In the genomic region with DNA sequence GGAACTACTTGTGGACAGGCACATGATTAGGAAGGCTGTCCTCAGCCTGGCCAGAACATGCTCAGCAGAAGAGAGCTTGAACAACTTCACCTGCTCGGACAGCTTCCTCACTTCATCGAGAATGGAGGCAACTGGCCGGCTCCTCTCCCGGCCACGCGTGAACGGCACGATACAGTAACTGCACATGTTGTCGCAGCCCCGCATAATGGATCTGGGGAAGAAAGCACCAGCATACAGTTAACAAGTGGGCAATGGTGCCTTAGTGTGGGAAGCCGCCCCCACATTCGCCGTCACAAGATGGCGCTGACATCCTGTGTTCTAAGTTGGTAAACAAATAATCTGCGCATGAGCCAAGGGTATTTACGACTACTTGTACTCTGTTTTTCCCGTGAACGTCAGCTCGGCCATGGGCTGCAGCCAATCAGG, we compare ENCODE assay signal across 9 mouse cellular contexts. TPM values are rescaled to one million over a fixed set of nuclear protein-coding genes. Genes with fewer than 3 reads are reported as not detected.
A peak's percentile ranks its signal among the peaks of the same experiment; 100 is the strongest.
DNase-seq lines count a peak whose midpoint lies in the region; ATAC-seq and TF ChIP-seq lines count a peak whose summit lies in the region.
"Not testable (repeated sequence)": the region's sequence is repeated elsewhere in the genome, so short reads cannot be mapped to it uniquely, and the experiment has no call there.
"Had no signal": no experiment of that assay in that cellular context is flagged by ENCODE, and none has a peak within 500 bp of the region (broad histone marks: within the 10 kb centered on the region; RNA-seq: fewer than 3 reads in every experiment).

No protein-coding gene starts in this region.

- H3K9ac ChIP-seq in embryonic facial prominence, embryonic 11.5 days (replicated peaks; ENCODE audit: low read length): peak overlapping the region; percentile 42; the same call in 1 of the 2 replicates
- H3K9ac ChIP-seq in forebrain, embryonic 16.5 days (replicated peaks; ENCODE audit: low read depth, low read length): 0 out of 2 replicates have a peak overlapping the region, but pooled peaks have one; percentile 35
- not testable (repeated sequence) for H3K9ac ChIP-seq in hindbrain, embryonic 11.5 days (ENCODE audit: low read depth, low read length)
- H3K9ac ChIP-seq in liver, embryonic 12.5 days: peak overlapping the region; percentile 64
- peak overlapping the region; percentile 38; the same call in 1 of the 2 replicates for H3K9ac ChIP-seq in midbrain, embryonic 11.5 days (ENCODE audit: low read length)

- peak; percentile 54 for ATAC-seq in CD4-positive, CD25-positive, alpha-beta regulatory T cell, adult 4 months
- ATAC-seq in embryonic facial prominence, embryonic 11.5 days (replicated peaks; ENCODE audit: insufficient number of reproducible peaks, low FRiP score, low TSS enrichment, low read depth); hindbrain, embryonic 11.5 days (ENCODE audit: low FRiP score); midbrain, embryonic 11.5 days (ENCODE audit: low FRiP score): not testable (repeated sequence)
- peak; percentile 43 for ATAC-seq in forebrain, embryonic 16.5 days
- peak; percentile 76 for ATAC-seq in liver, embryonic 12.5 days

- WGBS in embryonic facial prominence, embryonic 11.5 days: 70% methylated on average over 14 of the region's 19 CpGs
- WGBS in forebrain, embryonic 16.5 days: 82% methylated on average over 14 of the region's 19 CpGs
- WGBS in hindbrain, embryonic 11.5 days: 73% methylated on average over 15 of the region's 19 CpGs
- 27% methylated on average over 16 of the region's 19 CpGs for WGBS in kidney, adult 2 months
- 72% methylated on average over 15 of the region's 19 CpGs for WGBS in liver, embryonic 12.5 days (ENCODE audit: insufficient replicate concordance)
- 74% methylated on average over 14 of the region's 19 CpGs for WGBS in midbrain, embryonic 11.5 days
- WGBS in olfactory bulb, adult 2 months: 82% methylated on average over 15 of the region's 19 CpGs

- H3K4me2 ChIP-seq in embryonic facial prominence, embryonic 11.5 days (ENCODE audit: low read depth, low read length): peak overlapping the region; percentile 14
- peak overlapping the region; percentile 43 for H3K4me2 ChIP-seq in forebrain, embryonic 16.5 days (ENCODE audit: low read length)
- not testable (repeated sequence) for H3K4me2 ChIP-seq in hindbrain, embryonic 11.5 days (replicated peaks; ENCODE audit: low read depth, low read length)
- H3K4me2 ChIP-seq in liver, embryonic 12.5 days: peak overlapping the region; percentile 44
- peak overlapping the region; percentile 30 for H3K4me2 ChIP-seq in midbrain, embryonic 11.5 days

- H3K4me1 ChIP-seq in embryonic facial prominence, embryonic 11.5 days (ENCODE audit: control insufficient read depth, insufficient read depth, low read length); forebrain, embryonic 16.5 days (replicated peaks; ENCODE audit: control insufficient read depth, insufficient read depth, low read length); hindbrain, embryonic 11.5 days (replicated peaks; ENCODE audit: control insufficient read depth, insufficient read depth, low read length); kidney, adult 2 months (ENCODE audit: control insufficient read depth, insufficient read depth, low read length); liver, embryonic 12.5 days; midbrain, embryonic 11.5 days (ENCODE audit: control insufficient read depth, insufficient read depth, low read length); olfactory bulb, adult 2 months (ENCODE audit: control insufficient read depth, insufficient read depth, low read length): not testable (repeated sequence)

- peak overlapping the region; percentile 29 for H3K4me3 ChIP-seq in embryonic facial prominence, embryonic 11.5 days (ENCODE audit: low read depth, low read length)
- peak overlapping the region; percentile 37 for H3K4me3 ChIP-seq in forebrain, embryonic 16.5 days (replicated peaks; ENCODE audit: low read length)
- H3K4me3 ChIP-seq in hindbrain, embryonic 11.5 days (ENCODE audit: low read depth, low read length): peak overlapping the region; percentile 28
- peak overlapping the region; percentile 27; the same call in 1 of the 2 replicates for H3K4me3 ChIP-seq in kidney, adult 2 months (ENCODE audit: insufficient read depth, low read depth, low read length)
- peak overlapping the region; percentile 50 for H3K4me3 ChIP-seq in liver, embryonic 12.5 days
- H3K4me3 ChIP-seq in midbrain, embryonic 11.5 days (ENCODE audit: low read depth, low read length): peak overlapping the region; percentile 27
- H3K4me3 ChIP-seq in olfactory bulb, adult 2 months (ENCODE audit: insufficient read depth, low read depth, low read length): peak overlapping the region; percentile 39

- not testable (repeated sequence) for H3K36me3 ChIP-seq in embryonic facial prominence, embryonic 11.5 days (replicated peaks; ENCODE audit: control insufficient read depth, insufficient read depth, low read depth, low read length); forebrain, embryonic 16.5 days (ENCODE audit: control insufficient read depth, insufficient read depth); hindbrain, embryonic 11.5 days (ENCODE audit: control insufficient read depth, insufficient read depth, low read length); kidney, adult 2 months (ENCODE audit: control insufficient read depth, insufficient read depth, low read length); midbrain, embryonic 11.5 days (ENCODE audit: control insufficient read depth, insufficient read depth, low read length)
- peaks cover 40% of the 10 kb centered on the region for H3K36me3 ChIP-seq in liver, embryonic 12.5 days

- DNase-seq in embryonic facial prominence, embryonic 11.5 days (ENCODE audit: low spot score): not testable (repeated sequence)
- peak; percentile 4 for DNase-seq in hindbrain, embryonic 11.5 days (ENCODE audit: low spot score)
- DNase-seq in kidney, adult 2 months: peak; percentile 27
- peak; percentile 84 for DNase-seq in midbrain, embryonic 11.5 days (ENCODE audit: low spot score, missing footprints)

- TF ChIP-seq CTCF in kidney, adult 2 months (conservative IDR thresholded peaks at IDR 0.05; ENCODE audit: insufficient read depth, insufficient read length, low read depth, low read length); olfactory bulb, adult 2 months (IDR thresholded peaks at IDR 0.05; ENCODE audit: insufficient read depth, low read depth, low read length): not testable (repeated sequence)

- TF ChIP-seq POLR2A in kidney, adult 2 months (IDR thresholded peaks at IDR 0.05; ENCODE audit: low read depth, low read length); olfactory bulb, adult 2 months (IDR thresholded peaks at IDR 0.05; ENCODE audit: insufficient read depth, low read depth, low read length): not testable (repeated sequence)

- not testable (repeated sequence) for H3K27ac ChIP-seq in embryonic facial prominence, embryonic 11.5 days (replicated peaks; ENCODE audit: low read depth, low read length); hindbrain, embryonic 11.5 days (ENCODE audit: low read depth, low read length); midbrain, embryonic 11.5 days (ENCODE audit: low read depth, low read length)
- H3K27ac ChIP-seq in forebrain, embryonic 16.5 days (ENCODE audit: low read length): peak overlapping the region; percentile 47; the same call in 1 of the 2 replicates
- H3K27ac ChIP-seq in kidney, adult 2 months (ENCODE audit: insufficient read depth, low read depth, low read length): peak overlapping the region; percentile 49; the same call in 1 of the 2 replicates
- H3K27ac ChIP-seq in liver, embryonic 12.5 days: peak overlapping the region; percentile 78
- H3K27ac ChIP-seq in olfactory bulb, adult 2 months (ENCODE audit: insufficient read depth, low read depth, low read length): peak overlapping the region; percentile 54

- H3K27me3 ChIP-seq in embryonic facial prominence, embryonic 11.5 days (ENCODE audit: control insufficient read depth, insufficient read depth, low read length); forebrain, embryonic 16.5 days (replicated peaks; ENCODE audit: control insufficient read depth, insufficient read depth, low read length); hindbrain, embryonic 11.5 days (ENCODE audit: control insufficient read depth, insufficient read depth, low read length); kidney, adult 2 months (replicated peaks; ENCODE audit: control insufficient read depth, insufficient read depth, low read length); liver, embryonic 12.5 days (replicated peaks); midbrain, embryonic 11.5 days (ENCODE audit: control insufficient read depth, insufficient read depth, low read length): not testable (repeated sequence)

- H3K9me3 ChIP-seq in embryonic facial prominence, embryonic 11.5 days (replicated peaks; ENCODE audit: control insufficient read depth, low read length); forebrain, embryonic 16.5 days (ENCODE audit: control insufficient read depth, low read length); hindbrain, embryonic 11.5 days (ENCODE audit: control insufficient read depth, low read length); liver, embryonic 12.5 days (replicated peaks); midbrain, embryonic 11.5 days (ENCODE audit: control insufficient read depth, low read length): not testable (repeated sequence)

RNA-seq across cellular contexts. Expression of a gene that starts 18.8 kb away (rescaled TPM):
- polyA plus RNA-seq in CD4-positive, CD25-positive, alpha-beta regulatory T cell, adult 4 months (2017; shearing (Covaris generic)): 10 to 100 TPM; 24.4 to 38.9 TPM
- polyA plus RNA-seq in embryonic facial prominence, embryonic 11.5 days (2014; fragmentation: Nextera tagmentation; extraction: Ambion mirVana): 19.4 and 19.7 TPM in 2 replicates
- polyA plus RNA-seq in forebrain, embryonic 16.5 days (2015; fragmentation: Nextera tagmentation; extraction: Ambion mirVana): 16.2 and 16.7 TPM in 2 replicates
- polyA plus RNA-seq in hindbrain, embryonic 11.5 days (2014; fragmentation: Nextera tagmentation; extraction: Ambion mirVana): 13.2 and 15.8 TPM in 2 replicates
- polyA plus RNA-seq in kidney, adult 2 months (2012; rRNA removed): 17.1 and 19.0 TPM in 2 replicates
- polyA plus RNA-seq in liver, embryonic 12.5 days (2016; fragmentation: Nextera tagmentation; extraction: Ambion mirVana): 16.6 and 16.8 TPM in 2 replicates
- polyA plus RNA-seq in midbrain, embryonic 11.5 days (2014; fragmentation: Nextera tagmentation; extraction: Ambion mirVana): 15.1 and 18.1 TPM in 2 replicates
- not detected in 2 replicates for polyA plus RNA-seq in olfactory bulb, adult 2 months (2012; ENCODE audit: insufficient read depth, insufficient read length, low replicate concordance, missing spikeins)

RNA-seq across cellular contexts. Expression of a gene that starts 47.0 kb away (rescaled TPM):
- not detected for polyA plus RNA-seq in CD4-positive, CD25-positive, alpha-beta regulatory T cell, adult 4 months (2017; shearing (Covaris generic))
- not detected in 2 replicates for polyA plus RNA-seq in embryonic facial prominence, embryonic 11.5 days (2014; fragmentation: Nextera tagmentation; extraction: Ambion mirVana)
- 0.39 TPM in 1 of 2 replicates, not detected in the other for polyA plus RNA-seq in forebrain, embryonic 16.5 days (2015; fragmentation: Nextera tagmentation; extraction: Ambion mirVana)
- polyA plus RNA-seq in hindbrain, embryonic 11.5 days (2014; fragmentation: Nextera tagmentation; extraction: Ambion mirVana): not detected in 2 replicates
- not detected in 2 replicates for polyA plus RNA-seq in kidney, adult 2 months (2012; rRNA removed)
- polyA plus RNA-seq in liver, embryonic 12.5 days (2016; fragmentation: Nextera tagmentation; extraction: Ambion mirVana): not detected in 2 replicates
- not detected in 2 replicates for polyA plus RNA-seq in midbrain, embryonic 11.5 days (2014; fragmentation: Nextera tagmentation; extraction: Ambion mirVana)
- polyA plus RNA-seq in olfactory bulb, adult 2 months (2012; ENCODE audit: insufficient read depth, insufficient read length, low replicate concordance, missing spikeins): not detected in 2 replicates
- polyA plus RNA-seq: erythroblast, embryonic 14.5 days had no signal

RNA-seq across cellular contexts. Expression of a gene that starts 53.9 kb away (rescaled TPM):
- not detected for polyA plus RNA-seq in CD4-positive, CD25-positive, alpha-beta regulatory T cell, adult 4 months (2017; shearing (Covaris generic))
- 2.1 TPM in 2 replicates for polyA plus RNA-seq in embryonic facial prominence, embryonic 11.5 days (2014; fragmentation: Nextera tagmentation; extraction: Ambion mirVana)
- polyA plus RNA-seq in forebrain, embryonic 16.5 days (2015; fragmentation: Nextera tagmentation; extraction: Ambion mirVana): 10.0 and 10.4 TPM in 2 replicates
- 2.1 TPM in 2 replicates for polyA plus RNA-seq in hindbrain, embryonic 11.5 days (2014; fragmentation: Nextera tagmentation; extraction: Ambion mirVana)
- polyA plus RNA-seq in kidney, adult 2 months (2012; rRNA removed): 60.5 and 63.4 TPM in 2 replicates
- polyA plus RNA-seq in liver, embryonic 12.5 days (2016; fragmentation: Nextera tagmentation; extraction: Ambion mirVana): 1.5 and 1.6 TPM in 2 replicates
- polyA plus RNA-seq in midbrain, embryonic 11.5 days (2014; fragmentation: Nextera tagmentation; extraction: Ambion mirVana): 2.0 and 2.3 TPM in 2 replicates
- not detected in 2 replicates for polyA plus RNA-seq in olfactory bulb, adult 2 months (2012; ENCODE audit: insufficient read depth, insufficient read length, low replicate concordance, missing spikeins)

Comparison
In these comparisons a context has a peak if more than half of its experiments do, and no peak if none do; other contexts are left out.
1. RNA of a gene that starts 18.8 kb away (polyA plus RNA-seq): 24.4 to 38.9 TPM in CD4-positive, CD25-positive, alpha-beta regulatory T cell, adult 4 months, 19.4 to 19.7 TPM in embryonic facial prominence, embryonic 11.5 days, 17.1 to 19.0 TPM in kidney, adult 2 months, 16.6 to 16.8 TPM in liver, embryonic 12.5 days, 16.2 to 16.7 TPM in forebrain, embryonic 16.5 days, 13.2 to 15.8 TPM in hindbrain, embryonic 11.5 days and 15.1 to 18.1 TPM in midbrain, embryonic 11.5 days; not detected in olfactory bulb, adult 2 months; every median in the first group is over 10 times any median in the second.
2. Peak in every context shown above with its lines, with median percentiles within 50 percentile points of each other: H3K4me3 ChIP-seq.